Mouse (Mus musculus): Measurements from ENCODE around the gene Rora. TPM values are rescaled to one million over a fixed set of nuclear protein-coding genes. Genes with fewer than 3 reads are reported as not detected.

The Rora gene
- polyA plus RNA-seq, 1 experiment = 0.86 TPM

DNA sequence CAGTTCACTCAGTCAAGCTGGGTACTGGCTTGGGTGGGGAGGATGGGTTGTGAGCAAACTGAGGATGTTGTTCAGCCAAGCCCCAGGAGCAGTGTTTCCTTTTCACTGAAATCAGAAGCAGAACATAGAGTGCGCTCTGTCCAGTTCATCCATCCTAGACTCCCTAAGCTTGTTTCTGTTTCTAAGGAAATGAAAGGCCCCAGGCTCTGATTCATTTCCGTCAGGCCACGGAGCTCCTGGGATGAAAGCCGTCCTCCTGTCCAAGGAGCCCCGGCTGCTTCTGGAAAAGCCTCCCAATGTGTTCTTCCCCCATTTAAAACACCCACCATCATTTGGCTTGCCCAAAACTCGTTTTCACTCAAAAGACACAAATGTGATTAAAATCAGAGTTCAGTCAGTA, 589.0 kb downstream of the Rora start:
- TF ChIP-seq E2F4 (IDR thresholded peaks at IDR 0.05; ENCODE audit: insufficient read depth) = no peak
- Histone ChIP-seq H3K79me2 (ENCODE audit: control insufficient read depth, insufficient read depth) (no peaks in the 10 kb centered on the region), H3K27me3 (ENCODE audit: control insufficient read depth, insufficient read depth, insufficient read length) (peaks cover 3% of the 10 kb centered on the region), H3K4me3 (no peak overlapping the region), H3K4me2 (ENCODE audit: low read depth) (no peak overlapping the region), H3ac (ENCODE audit: control insufficient read depth, insufficient read length) (no peak overlapping the region), H3K36me3 (ENCODE audit: control insufficient read depth, insufficient read depth) (no peaks in the 10 kb centered on the region)

DNA sequence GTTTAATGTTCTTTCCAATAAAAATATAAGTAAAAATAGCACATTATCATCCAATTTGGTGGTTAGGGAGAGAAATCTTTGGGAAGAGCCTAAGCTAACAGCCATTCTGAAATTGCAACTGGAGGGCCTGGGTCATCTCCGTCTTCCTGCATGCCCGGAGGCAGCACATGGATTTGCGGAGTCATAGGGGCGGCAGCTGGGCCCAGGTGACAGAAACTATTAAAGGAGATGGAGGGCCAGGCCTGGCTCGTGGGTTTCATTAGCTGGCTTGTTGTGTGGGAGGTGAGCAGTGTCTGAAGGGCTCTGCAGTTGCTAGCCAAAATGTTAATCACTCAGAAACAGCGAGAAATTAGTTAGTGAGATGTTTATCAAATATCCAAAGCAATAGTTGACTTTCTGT, 590.0 kb downstream of the Rora start:
- Histone ChIP-seq H3K79me2 (ENCODE audit: control insufficient read depth, insufficient read depth) (no peaks in the 10 kb centered on the region), H3K27me3 (ENCODE audit: control insufficient read depth, insufficient read depth, insufficient read length) (peaks cover 3% of the 10 kb centered on the region), H3ac (ENCODE audit: control insufficient read depth, insufficient read length) (no peak overlapping the region), H3K36me3 (ENCODE audit: control insufficient read depth, insufficient read depth) (no peaks in the 10 kb centered on the region), H3K4me2 (ENCODE audit: low read depth) (no peak overlapping the region), H3K4me3 (no peak overlapping the region)
- TF ChIP-seq CEBPB (IDR thresholded peaks at IDR 0.05; ENCODE audit: insufficient read depth, poor library complexity, severe bottlenecking) (no peak), REST (IDR thresholded peaks at IDR 0.05; ENCODE audit: insufficient read depth, insufficient read length) (no peak), TCF12 (IDR thresholded peaks at IDR 0.05; ENCODE audit: insufficient read depth, poor library complexity, severe bottlenecking) (no peak), MYOG (IDR thresholded peaks at IDR 0.05; ENCODE audit: control insufficient read depth in 1 of 3, insufficient read depth in 1 of 3, insufficient read length in 2 of 3, low read depth in 2 of 3) (no peak), POLR2A (IDR thresholded peaks at IDR 0.05; ENCODE audit: insufficient read length, low read depth) (no peak), MAX (IDR thresholded peaks at IDR 0.05; ENCODE audit: low read depth) (no peak), E2F4 (IDR thresholded peaks at IDR 0.05; ENCODE audit: insufficient read depth) (no peak), POLR2AphosphoS2 (IDR thresholded peaks at IDR 0.05; ENCODE audit: insufficient read length, low read depth) (no peak), USF1 (IDR thresholded peaks at IDR 0.05; ENCODE audit: low read depth) (no peak), TCF3 (IDR thresholded peaks at IDR 0.05; ENCODE audit: insufficient read length, low read depth) (no peak), MYOD1 (IDR thresholded peaks at IDR 0.05; ENCODE audit: control insufficient read depth in 1 of 3, insufficient read length in 2 of 3, low read depth in 2 of 3) (no peak), SRF (IDR thresholded peaks at IDR 0.05; ENCODE audit: control insufficient read depth, insufficient read length, low read depth) (no peak)

GRCm38 (mm10) chr9:69246225-69246624, 592.6 kb downstream of the Rora start:
- Histone ChIP-seq H3K36me3 (ENCODE audit: control insufficient read depth, insufficient read depth) (no peaks in the 10 kb centered on the region), H3K4me2 (ENCODE audit: low read depth) (no peak overlapping the region), H3K27me3 (ENCODE audit: control insufficient read depth, insufficient read depth, insufficient read length) (peaks cover 3% of the 10 kb centered on the region), H3K4me3 (no peak overlapping the region), H3ac (ENCODE audit: control insufficient read depth, insufficient read length) (no peak overlapping the region), H3K79me2 (ENCODE audit: control insufficient read depth, insufficient read depth) (no peaks in the 10 kb centered on the region)
- no peak for TF ChIP-seq MAX (IDR thresholded peaks at IDR 0.05; ENCODE audit: low read depth)

- H3K79me2 ChIP-seq (ENCODE audit: control insufficient read depth, insufficient read depth) = no peaks in the 10 kb centered on the region
- H3K36me3 ChIP-seq (ENCODE audit: control insufficient read depth, insufficient read depth) = no peaks in the 10 kb centered on the region
- TF ChIP-seq REST (IDR thresholded peaks at IDR 0.05; ENCODE audit: insufficient read depth, insufficient read length) (no peak), TCF3 (IDR thresholded peaks at IDR 0.05; ENCODE audit: insufficient read length, low read depth) (no peak), TCF12 (IDR thresholded peaks at IDR 0.05; ENCODE audit: insufficient read depth, poor library complexity, severe bottlenecking) (no peak), MYOG (IDR thresholded peaks at IDR 0.05; ENCODE audit: control insufficient read depth in 1 of 3, insufficient read depth in 1 of 3, insufficient read length in 2 of 3, low read depth in 2 of 3) (no peak), CEBPB (IDR thresholded peaks at IDR 0.05; ENCODE audit: insufficient read depth, poor library complexity, severe bottlenecking) (no peak)
- H3K4me3 ChIP-seq = no peak overlapping the region
- no peak overlapping the region for H3ac ChIP-seq (ENCODE audit: control insufficient read depth, insufficient read length)
- H3K27me3 ChIP-seq (ENCODE audit: control insufficient read depth, insufficient read depth, insufficient read length) = peaks cover 11% of the 10 kb centered on the region
- no peak overlapping the region for H3K4me2 ChIP-seq (ENCODE audit: low read depth)
These were observed 596.0 kb downstream of the Rora start for GRCm38 (mm10) chr9:69249586-69249985.

DNA sequence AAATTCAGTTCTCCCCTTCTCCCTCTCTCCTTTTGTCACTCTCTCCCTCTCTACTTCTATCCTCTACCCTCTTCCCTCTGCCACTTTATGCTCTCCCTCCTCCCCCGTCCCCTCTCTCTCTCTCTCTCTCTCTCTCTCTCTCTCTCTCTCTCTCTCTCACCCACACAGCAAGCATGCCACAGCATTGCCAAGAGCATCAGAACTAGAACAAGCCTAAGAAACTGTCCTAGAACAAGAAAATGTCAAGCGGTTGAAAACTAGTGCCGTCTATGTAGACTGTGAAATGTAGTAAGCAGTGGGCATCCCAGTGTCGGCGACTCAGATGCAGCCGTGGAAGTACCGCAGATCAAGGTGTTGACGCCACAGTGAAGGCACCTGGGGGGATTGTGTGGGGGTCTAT, 596.7 kb downstream of the Rora start:
- Histone ChIP-seq H3K79me2 (ENCODE audit: control insufficient read depth, insufficient read depth) (no peaks in the 10 kb centered on the region), H3ac (ENCODE audit: control insufficient read depth, insufficient read length) (no peak overlapping the region), H3K4me3 (no peak overlapping the region), H3K36me3 (ENCODE audit: control insufficient read depth, insufficient read depth) (no peaks in the 10 kb centered on the region), H3K4me2 (ENCODE audit: low read depth) (no peak overlapping the region), H3K27me3 (ENCODE audit: control insufficient read depth, insufficient read depth, insufficient read length) (peaks cover 11% of the 10 kb centered on the region)
- TF ChIP-seq MYOD1 (IDR thresholded peaks at IDR 0.05; ENCODE audit: control insufficient read depth in 1 of 3, insufficient read length in 2 of 3, low read depth in 2 of 3) (no peak), E2F4 (IDR thresholded peaks at IDR 0.05; ENCODE audit: insufficient read depth) (no peak), SRF (IDR thresholded peaks at IDR 0.05; ENCODE audit: control insufficient read depth, insufficient read length, low read depth) (no peak), POLR2AphosphoS2 (IDR thresholded peaks at IDR 0.05; ENCODE audit: insufficient read length, low read depth) (no peak), TCF3 (IDR thresholded peaks at IDR 0.05; ENCODE audit: insufficient read length, low read depth) (no peak), TCF12 (IDR thresholded peaks at IDR 0.05; ENCODE audit: insufficient read depth, poor library complexity, severe bottlenecking) (no peak), CEBPB (IDR thresholded peaks at IDR 0.05; ENCODE audit: insufficient read depth, poor library complexity, severe bottlenecking) (no peak), MAX (IDR thresholded peaks at IDR 0.05; ENCODE audit: low read depth) (no peak), POLR2A (IDR thresholded peaks at IDR 0.05; ENCODE audit: insufficient read length, low read depth) (no peak), USF1 (IDR thresholded peaks at IDR 0.05; ENCODE audit: low read depth) (no peak), MYOG (IDR thresholded peaks at IDR 0.05; ENCODE audit: control insufficient read depth in 1 of 3, insufficient read depth in 1 of 3, insufficient read length in 2 of 3, low read depth in 2 of 3) (no peak), REST (IDR thresholded peaks at IDR 0.05; ENCODE audit: insufficient read depth, insufficient read length) (no peak)
